Mouse (Mus musculus) MN1 (cell line): ENCODE measurements around the gene Plch2.
A peak's percentile ranks its signal among the peaks of the same experiment; 100 is the strongest.

ENCODE experiments used
- DNase-seq: peaks from one replicate; pipeline ENCODE4 v3.0.0-alpha.2; 2016; ENCODE audit warnings: low spot score

Plch2 gene

GRCm38 (mm10) chr4:154957289-154957993 lies 99.1 kb downstream of the Plch2 start:
- no peak for DNase-seq

GRCm38 (mm10) chr4:154956604-154957003 lies 100.0 kb downstream of the Plch2 start:
- DNase-seq: no peak

- DNase-seq: no peak
These were observed 103.9 kb downstream of the Plch2 start for GRCm38 (mm10) chr4:154952461-154953241.

- DNase-seq: peak; percentile 46
These were observed 107.0 kb downstream of the Plch2 start for GRCm38 (mm10) chr4:154949589-154949982.

GRCm38 (mm10) chr4:154948940-154949588 lies 107.5 kb downstream of the Plch2 start:
- no peak for DNase-seq

- DNase-seq: no peak
These were observed 108.3 kb downstream of the Plch2 start for GRCm38 (mm10) chr4:154948066-154948939.

GRCm38 (mm10) chr4:154946319-154946718 lies 110.3 kb downstream of the Plch2 start:
- DNase-seq: peak; percentile 87

GRCm38 (mm10) chr4:154944121-154944590 lies 112.4 kb downstream of the Plch2 start:
- peak; percentile 91 for DNase-seq

GRCm38 (mm10) chr4:154943323-154944039 lies 113.1 kb downstream of the Plch2 start:
- DNase-seq: no peak

GRCm38 (mm10) chr4:154942632-154943322 lies 113.8 kb downstream of the Plch2 start:
- peak; percentile 56 for DNase-seq

- no peak for DNase-seq
These were observed 114.8 kb downstream of the Plch2 start for GRCm38 (mm10) chr4:154941831-154942230.

GRCm38 (mm10) chr4:154940156-154940555 lies 116.4 kb downstream of the Plch2 start:
- DNase-seq: no peak

GRCm38 (mm10) chr4:154937746-154938145 lies 118.8 kb downstream of the Plch2 start:
- DNase-seq: no peak

- no peak for DNase-seq
These were observed 119.9 kb downstream of the Plch2 start for GRCm38 (mm10) chr4:154936542-154937255.

- DNase-seq: no peak
These were observed 120.8 kb downstream of the Plch2 start for GRCm38 (mm10) chr4:154935788-154936187.

- DNase-seq: no peak
These were observed 121.8 kb downstream of the Plch2 start for GRCm38 (mm10) chr4:154934800-154935199.

- no peak for DNase-seq
These were observed 123.2 kb downstream of the Plch2 start for GRCm38 (mm10) chr4:154933306-154933907.
